In the genomic region with DNA sequence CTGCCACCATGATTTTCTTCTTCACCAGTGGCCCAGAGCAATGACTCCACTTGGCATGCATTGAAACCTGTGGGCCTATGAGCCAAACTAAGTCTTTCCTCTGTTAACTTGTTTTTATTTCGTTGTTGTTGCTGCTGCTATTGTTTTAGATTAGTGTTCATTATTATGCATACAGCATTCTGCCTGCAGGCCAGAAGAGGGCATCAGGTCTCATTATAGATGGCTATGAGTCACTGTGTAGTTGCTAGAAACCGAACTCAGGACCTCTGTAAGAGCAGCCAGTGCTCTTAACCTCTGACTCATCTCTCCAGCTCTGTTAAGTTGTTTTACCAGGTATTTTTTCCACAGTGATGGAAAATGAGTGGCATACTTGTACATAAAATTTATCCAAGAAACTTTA, we compare ENCODE assay signal across 15 mouse cellular contexts. TPM values are rescaled to one million over a fixed set of nuclear protein-coding genes. Genes with fewer than 3 reads are reported as not detected.
"Had no signal": no experiment of that assay in that cellular context is flagged by ENCODE, and none has a peak within 500 bp of the region (broad histone marks: within the 10 kb centered on the region; RNA-seq: fewer than 3 reads in every experiment).

No protein-coding gene starts in this region.

- H3K27me3 ChIP-seq: limb, embryonic 13.5 days; neural tube, embryonic 15.5 days had no signal

- H3K4me1 ChIP-seq: neural tube, embryonic 15.5 days had no signal

- H3K9me3 ChIP-seq: limb, embryonic 13.5 days; midbrain, embryonic 10.5 days; neural tube, embryonic 15.5 days had no signal

- H3K9ac ChIP-seq: limb, embryonic 13.5 days; liver, embryonic 14.5 days; neural tube, embryonic 15.5 days had no signal

- DNase-seq: kidney, adult 2 months; kidney, postnatal 10 days; layer of hippocampus, adult 9-11 months; lung, postnatal 10 days; lung, postnatal 4 days; midbrain, embryonic 14.5 days; right cerebral cortex, postnatal 4 days; spleen, adult 18-20 months; thymus, postnatal 36 days had no signal

- H3K4me3 ChIP-seq: limb, embryonic 13.5 days; midbrain, embryonic 10.5 days; myocyte; neural tube, embryonic 15.5 days had no signal

- H3K27ac ChIP-seq: limb, embryonic 13.5 days; liver, embryonic 14.5 days; neural tube, embryonic 15.5 days had no signal

- H3K36me3 ChIP-seq: limb, embryonic 13.5 days; midbrain, embryonic 10.5 days; neural tube, embryonic 15.5 days had no signal

- H3K4me2 ChIP-seq: limb, embryonic 13.5 days; neural tube, embryonic 15.5 days had no signal

- ATAC-seq: inflammation-experienced regulatory T-cells, adult 6 months had no signal

RNA-seq across cellular contexts. Expression of gene Nuak1, which starts 42.7 kb away (rescaled TPM):
- polyA plus RNA-seq: inflammation-experienced regulatory T-cells, adult 6 months had no signal
